8 mouse cellular contexts compared by ENCODE assay signal in the genomic region with DNA sequence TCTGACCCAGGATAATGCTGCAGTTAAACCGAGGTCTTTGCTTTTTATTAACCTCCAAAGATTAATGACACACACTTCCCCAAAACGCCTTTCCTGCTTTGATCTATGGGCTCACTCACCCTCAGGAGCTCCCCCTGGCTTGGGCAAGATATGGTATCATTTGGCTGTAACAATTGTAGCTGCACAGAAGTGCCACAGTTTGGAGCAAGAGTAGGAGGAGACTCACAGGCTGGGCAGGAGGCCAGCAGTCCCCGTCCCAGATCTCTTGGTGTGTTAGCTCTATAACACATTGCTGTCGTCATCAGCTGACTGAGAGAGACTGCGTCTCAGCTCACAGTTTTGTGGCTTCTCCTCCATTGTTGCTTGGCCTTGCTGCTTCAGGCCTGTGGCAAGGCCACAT. TPM values are rescaled to one million over a fixed set of nuclear protein-coding genes. Genes with fewer than 3 reads are reported as not detected.
DNase-seq lines count a peak whose midpoint lies in the region; ATAC-seq and TF ChIP-seq lines count a peak whose summit lies in the region.

No protein-coding gene starts in this region.

- WGBS in heart, embryonic 15.5 days: 12% methylated on average over 5 of the region's 5 CpGs
- 22% methylated on average over 5 of the region's 5 CpGs for WGBS in heart, embryonic 11.5 days (ENCODE audit: insufficient replicate concordance)

- H3K4me2 ChIP-seq in heart, embryonic 15.5 days: no peak overlapping the region
- H3K4me2 ChIP-seq in heart, embryonic 11.5 days: no peak overlapping the region

- no peak for TF ChIP-seq CTCF in gastrocnemius, adult 2 months (IDR thresholded peaks at IDR 0.05)

- peak overlapping the region; percentile 41 for H3K27ac ChIP-seq in heart, embryonic 15.5 days
- no peak overlapping the region; the same call in 1 of the 2 replicates for H3K27ac ChIP-seq in heart, embryonic 11.5 days (ENCODE audit: low read depth, low read length)
- H3K27ac ChIP-seq in gastrocnemius, adult 2 months: no peak overlapping the region

- peak; percentile 39; the same call in 1 of the 2 replicates for ATAC-seq in heart, embryonic 15.5 days (replicated peaks; ENCODE audit: insufficient number of reproducible peaks, insufficient read depth, low FRiP score, low read depth)
- ATAC-seq in heart, embryonic 11.5 days (replicated peaks; ENCODE audit: insufficient number of reproducible peaks, low FRiP score, low TSS enrichment): no peak

- intact Hi-C loops in gastrocnemius, adult 2 months (cut with DNase I): no loop called here

- H3K4me3 ChIP-seq in heart, embryonic 15.5 days: no peak overlapping the region
- no peak overlapping the region for H3K4me3 ChIP-seq in heart, embryonic 11.5 days (ENCODE audit: low read depth, low read length)
- H3K4me3 ChIP-seq in gastrocnemius, adult 2 months: no peak overlapping the region

- no peaks in the 10 kb centered on the region for H3K9me3 ChIP-seq in heart, embryonic 15.5 days (replicated peaks)
- H3K9me3 ChIP-seq in heart, embryonic 11.5 days (replicated peaks; ENCODE audit: control insufficient read depth, low read length): no peaks in the 10 kb centered on the region

- no peaks in the 10 kb centered on the region for H3K27me3 ChIP-seq in heart, embryonic 15.5 days
- no peaks in the 10 kb centered on the region; the same call in 1 of the 2 replicates for H3K27me3 ChIP-seq in heart, embryonic 11.5 days (ENCODE audit: control insufficient read depth, insufficient read depth, low read length)

- no peaks in the 10 kb centered on the region for H3K36me3 ChIP-seq in heart, embryonic 15.5 days
- H3K36me3 ChIP-seq in heart, embryonic 11.5 days (ENCODE audit: control insufficient read depth, insufficient read depth, low read length): no peaks in the 10 kb centered on the region

- DNase-seq in adrenal gland, postnatal 10 days: peak; percentile 81
- DNase-seq in forelimb bud, embryonic 11.5 days (ENCODE audit: low read depth, low spot score): peak; percentile 24
- peak; percentile 79 to 85 for DNase-seq in kidney, postnatal 4 days
- peak; percentile 67 for DNase-seq in lung, postnatal 36 days
- no peak for DNase-seq in T-cell, adult 2 months (ENCODE audit: low spot score)
- no peak for DNase-seq in gastrocnemius, adult 2 months

- no peak overlapping the region for H3K9ac ChIP-seq in heart, embryonic 15.5 days
- no peak overlapping the region for H3K9ac ChIP-seq in heart, embryonic 11.5 days (ENCODE audit: low read depth, low read length)

- H3K4me1 ChIP-seq in heart, embryonic 15.5 days (replicated peaks): peaks cover 47% of the 10 kb centered on the region
- peaks cover 45% of the 10 kb centered on the region for H3K4me1 ChIP-seq in heart, embryonic 11.5 days (ENCODE audit: control insufficient read depth, insufficient read depth, low read length)

RNA-seq across cellular contexts. Expression of a gene that starts 35.1 kb away (rescaled TPM):
- 0.04 TPM in 1 of 2 replicates, not detected in the other for polyA plus RNA-seq in heart, embryonic 15.5 days (2015; fragmentation: Nextera tagmentation; extraction: Ambion mirVana)
- polyA plus RNA-seq in heart, embryonic 11.5 days (2014; fragmentation: Nextera tagmentation; extraction: Ambion mirVana): 0.11 and 0.20 TPM in 2 replicates
- under 1 TPM; 0.12 TPM for total RNA-seq in adrenal gland, postnatal 10 days (2021)
- under 1 TPM; 0.10 to 0.14 TPM for total RNA-seq in gastrocnemius, adult 2 months (2021)

Comparison
In these comparisons a context has a peak if more than half of its experiments do, and no peak if none do; other contexts are left out.
1. DNase-seq: peak in adrenal gland, postnatal 10 days (single experiment), forelimb bud, embryonic 11.5 days (single experiment), kidney, postnatal 4 days (2 of 2) and lung, postnatal 36 days (single experiment); none in T-cell, adult 2 months (single experiment) and gastrocnemius, adult 2 months (single experiment).